Mouse (Mus musculus): ENCODE results near the gene Axin1. TPM values are rescaled to one million over a fixed set of nuclear protein-coding genes. Genes with fewer than 3 reads are reported as not detected.
A peak's percentile ranks its signal among the peaks of the same experiment; 100 is the strongest.
"Not testable (repeated sequence)": the region's sequence is repeated elsewhere in the genome, so short reads cannot be mapped to it uniquely, and the experiment has no call there.

The Axin1 gene
- polyA plus RNA-seq, 1 experiment from 2014 or later = 13.1 TPM

- H3K36me3 ChIP-seq (replicated peaks) = no peaks in the 10 kb centered on the region
- peak overlapping the region; percentile 85 for H3K9ac ChIP-seq
- H3K27ac ChIP-seq = no peak overlapping the region
- ATAC-seq (ENCODE audit: low FRiP score) = peak; percentile 48; the same call in 1 of the 2 replicates
- WGBS = 20% methylated on average over 14 of the region's 14 CpGs
- H3K9me3 ChIP-seq = no peaks in the 10 kb centered on the region
- H3K4me3 ChIP-seq (replicated peaks) = peak overlapping the region; percentile 78
- peaks cover 20% of the 10 kb centered on the region for H3K4me1 ChIP-seq
- peaks cover 75% of the 10 kb centered on the region for H3K27me3 ChIP-seq
- peak overlapping the region; percentile 96 for H3K4me2 ChIP-seq
Observed at GRCm38 (mm10) chr17:26112751-26113150, 25.7 kb upstream of the Axin1 start.

DNA sequence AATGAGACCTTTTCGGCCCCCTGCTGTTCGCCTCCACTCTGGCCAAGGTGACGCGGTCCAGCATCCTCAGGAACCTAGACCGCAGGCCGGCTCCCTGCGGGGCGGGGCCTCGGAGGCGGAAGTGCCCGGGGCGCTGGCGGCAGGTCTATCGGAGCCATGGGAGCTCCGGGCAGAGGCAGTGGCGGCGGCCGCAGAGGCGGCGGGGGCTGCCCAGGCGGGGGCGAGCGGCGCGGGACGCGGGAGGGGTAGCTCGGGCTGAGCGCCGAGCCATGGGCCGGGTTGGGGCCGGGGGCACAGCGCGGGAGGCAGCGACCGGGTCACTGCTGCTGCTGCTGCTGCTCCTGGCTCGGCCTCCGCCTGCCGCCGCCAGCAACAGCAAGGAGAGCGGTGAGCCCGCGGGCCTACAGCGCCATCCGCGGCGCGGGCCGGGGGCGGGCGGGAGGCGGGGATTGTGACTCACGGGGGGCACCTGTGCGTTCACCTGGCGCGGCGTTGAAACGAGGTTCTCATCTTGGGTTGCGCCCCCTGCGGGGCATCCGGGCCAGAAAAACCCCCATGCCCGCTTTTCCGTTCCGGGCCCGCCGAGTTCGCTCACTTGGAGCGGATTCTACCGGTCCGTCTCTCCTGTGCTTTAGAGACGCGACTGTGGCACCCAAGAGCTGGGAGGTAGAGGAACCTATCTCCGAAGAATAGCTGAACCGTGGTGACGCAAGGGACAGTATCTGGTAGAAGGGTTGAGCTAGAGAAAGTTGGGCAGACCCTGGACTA is 25.1 kb upstream of the Axin1 start, which contains the start of gene Tmem8:
Gene Tmem8, plus strand, starts transcription at position 119 of the 768 bp plus-strand sequence.
- H3K27me3 ChIP-seq = peaks cover 81% of the 10 kb centered on the region
- peak within 1 kb of the TSS; percentile 96 for H3K4me2 ChIP-seq
- peak; percentile 77 for ATAC-seq (ENCODE audit: low FRiP score)
- peaks cover 20% of the 10 kb centered on the region for H3K4me1 ChIP-seq
- H3K9me3 ChIP-seq = no peaks in the 10 kb centered on the region
- H3K4me3 ChIP-seq (replicated peaks) = peak within 1 kb of the TSS; percentile 78
- under 1% methylated on average over 59 of the region's 75 CpGs for WGBS
- no peaks in the 10 kb centered on the region for H3K36me3 ChIP-seq (replicated peaks)
- no peak within 1 kb of the TSS for H3K27ac ChIP-seq
- peak within 1 kb of the TSS; percentile 85 for H3K9ac ChIP-seq

DNA sequence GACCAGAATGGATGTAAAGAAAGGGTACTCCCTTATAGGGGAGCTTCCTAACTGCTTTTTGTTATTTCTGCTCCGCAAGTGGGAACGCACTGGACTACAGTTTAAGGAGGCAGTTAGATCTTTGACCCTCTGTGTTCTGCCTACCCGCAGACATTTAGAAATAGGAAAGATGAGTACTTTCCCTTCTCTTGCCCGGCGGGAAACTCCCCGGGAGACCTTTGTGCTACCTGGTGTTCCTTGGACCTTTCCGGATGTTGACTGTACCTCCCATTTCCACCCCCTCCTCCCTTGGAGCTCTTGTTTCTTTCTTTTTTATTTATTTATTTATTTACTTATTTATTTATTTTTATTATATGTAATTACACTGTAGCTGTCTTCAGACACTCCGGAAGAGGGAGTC is 24.4 kb upstream of the Axin1 start:
- 8% methylated on average over 8 of the region's 8 CpGs for WGBS
- H3K4me2 ChIP-seq = peak overlapping the region; percentile 96
- H3K36me3 ChIP-seq (replicated peaks) = no peaks in the 10 kb centered on the region
- H3K27ac ChIP-seq = no peak overlapping the region
- peak overlapping the region; percentile 85 for H3K9ac ChIP-seq
- H3K4me3 ChIP-seq (replicated peaks) = peak overlapping the region; percentile 78
- H3K27me3 ChIP-seq = peaks cover 87% of the 10 kb centered on the region
- H3K4me1 ChIP-seq = peaks cover 20% of the 10 kb centered on the region
- no peaks in the 10 kb centered on the region for H3K9me3 ChIP-seq
- ATAC-seq (ENCODE audit: low FRiP score) = no peak

DNA sequence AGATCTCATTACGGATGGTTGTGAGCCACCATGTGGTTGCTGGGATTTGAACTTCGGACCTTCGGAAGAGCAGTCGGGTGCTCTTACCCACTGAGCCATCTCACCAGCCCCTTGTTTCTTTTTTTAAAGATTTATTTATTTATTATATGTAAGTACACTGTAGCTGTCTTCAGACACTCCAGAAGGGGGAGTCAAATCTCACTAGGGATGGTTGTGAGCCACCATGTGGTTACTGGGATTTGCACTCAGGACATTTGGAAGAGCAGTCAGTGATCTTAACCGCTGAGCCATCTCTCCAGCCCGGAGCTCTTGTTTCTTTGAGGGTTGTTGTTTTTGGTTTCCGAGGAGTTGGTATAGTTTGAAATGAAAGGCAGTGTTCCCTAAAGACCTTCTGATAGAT is 24.0 kb upstream of the Axin1 start:
- not testable (repeated sequence) for H3K9ac ChIP-seq; ATAC-seq (ENCODE audit: low FRiP score); H3K4me3 ChIP-seq (replicated peaks); H3K9me3 ChIP-seq; H3K36me3 ChIP-seq (replicated peaks); H3K27ac ChIP-seq; H3K4me2 ChIP-seq
- 68% methylated on average over 7 of the region's 7 CpGs for WGBS
- Histone ChIP-seq H3K27me3 (peaks cover 91% of the 10 kb centered on the region), H3K4me1 (peaks cover 20% of the 10 kb centered on the region)

DNA sequence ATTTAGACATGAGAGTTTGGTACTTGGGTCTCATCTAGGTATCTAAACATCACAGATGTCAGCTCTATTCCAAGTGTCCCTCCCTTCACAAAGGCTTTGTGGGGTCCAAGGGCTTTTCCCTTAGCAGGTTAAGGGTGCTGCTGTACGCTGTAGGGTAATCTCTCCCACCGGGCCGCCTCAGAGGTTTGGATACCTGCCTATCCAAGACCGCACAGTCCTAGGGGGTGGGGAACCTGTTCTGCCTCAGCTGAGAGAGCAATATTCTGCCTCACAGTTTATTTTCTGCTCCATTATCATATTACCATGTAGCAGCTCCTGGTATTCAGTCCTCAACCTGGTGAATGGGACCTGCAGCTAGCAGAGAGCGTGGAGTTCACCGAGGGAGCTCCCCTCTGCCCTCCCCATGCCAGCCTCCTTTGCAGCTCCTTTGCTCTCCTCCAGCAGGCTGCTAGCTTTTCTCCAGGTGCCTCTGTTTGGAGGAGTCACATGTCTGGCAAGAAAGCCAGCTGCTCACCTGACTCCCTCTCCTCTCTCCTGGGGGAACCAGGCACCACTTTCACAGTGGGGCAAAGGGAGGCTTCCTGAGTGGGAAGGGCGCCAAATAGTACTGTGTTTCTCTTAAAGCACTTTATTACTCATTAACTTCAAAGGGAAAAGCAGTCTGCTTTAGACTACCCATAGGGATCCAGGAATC is 23.1 kb upstream of the Axin1 start:
- Histone ChIP-seq H3K4me1 (peaks cover 20% of the 10 kb centered on the region), H3K4me2 (no peak overlapping the region), H3K9ac (no peak overlapping the region; the same call in 1 of the 2 replicates), H3K27ac (no peak overlapping the region), H3K9me3 (no peaks in the 10 kb centered on the region), H3K36me3 (replicated peaks) (no peaks in the 10 kb centered on the region), H3K27me3 (peaks cover 91% of the 10 kb centered on the region), H3K4me3 (replicated peaks) (no peak overlapping the region)
- no peak for ATAC-seq (ENCODE audit: low FRiP score)
- WGBS = 85% methylated on average over 7 of the region's 7 CpGs

- H3K9me3 ChIP-seq = no peaks in the 10 kb centered on the region
- H3K36me3 ChIP-seq (replicated peaks) = no peaks in the 10 kb centered on the region
- peaks cover 85% of the 10 kb centered on the region for H3K27me3 ChIP-seq
- H3K4me3 ChIP-seq (replicated peaks) = no peak overlapping the region
- no peak overlapping the region for H3K9ac ChIP-seq
- no peak overlapping the region for H3K4me2 ChIP-seq
- ATAC-seq (ENCODE audit: low FRiP score) = no peak
- H3K27ac ChIP-seq = no peak overlapping the region
- 50% methylated on average over 3 of the region's 3 CpGs for WGBS
- peaks cover 14% of the 10 kb centered on the region for H3K4me1 ChIP-seq
Observed at GRCm38 (mm10) chr17:26115956-26116487, 22.5 kb upstream of the Axin1 start.

- H3K9me3 ChIP-seq = no peaks in the 10 kb centered on the region
- no peak overlapping the region for H3K27ac ChIP-seq
- ATAC-seq (ENCODE audit: low FRiP score) = no peak
- H3K36me3 ChIP-seq (replicated peaks) = no peaks in the 10 kb centered on the region
- 84% methylated on average over 17 of the region's 17 CpGs for WGBS
- H3K9ac ChIP-seq = no peak overlapping the region
- H3K4me2 ChIP-seq = no peak overlapping the region
- peaks cover 79% of the 10 kb centered on the region for H3K27me3 ChIP-seq
- no peak overlapping the region for H3K4me3 ChIP-seq (replicated peaks)
- peaks cover 9% of the 10 kb centered on the region for H3K4me1 ChIP-seq
Observed at GRCm38 (mm10) chr17:26116503-26117258, 21.8 kb upstream of the Axin1 start.

DNA sequence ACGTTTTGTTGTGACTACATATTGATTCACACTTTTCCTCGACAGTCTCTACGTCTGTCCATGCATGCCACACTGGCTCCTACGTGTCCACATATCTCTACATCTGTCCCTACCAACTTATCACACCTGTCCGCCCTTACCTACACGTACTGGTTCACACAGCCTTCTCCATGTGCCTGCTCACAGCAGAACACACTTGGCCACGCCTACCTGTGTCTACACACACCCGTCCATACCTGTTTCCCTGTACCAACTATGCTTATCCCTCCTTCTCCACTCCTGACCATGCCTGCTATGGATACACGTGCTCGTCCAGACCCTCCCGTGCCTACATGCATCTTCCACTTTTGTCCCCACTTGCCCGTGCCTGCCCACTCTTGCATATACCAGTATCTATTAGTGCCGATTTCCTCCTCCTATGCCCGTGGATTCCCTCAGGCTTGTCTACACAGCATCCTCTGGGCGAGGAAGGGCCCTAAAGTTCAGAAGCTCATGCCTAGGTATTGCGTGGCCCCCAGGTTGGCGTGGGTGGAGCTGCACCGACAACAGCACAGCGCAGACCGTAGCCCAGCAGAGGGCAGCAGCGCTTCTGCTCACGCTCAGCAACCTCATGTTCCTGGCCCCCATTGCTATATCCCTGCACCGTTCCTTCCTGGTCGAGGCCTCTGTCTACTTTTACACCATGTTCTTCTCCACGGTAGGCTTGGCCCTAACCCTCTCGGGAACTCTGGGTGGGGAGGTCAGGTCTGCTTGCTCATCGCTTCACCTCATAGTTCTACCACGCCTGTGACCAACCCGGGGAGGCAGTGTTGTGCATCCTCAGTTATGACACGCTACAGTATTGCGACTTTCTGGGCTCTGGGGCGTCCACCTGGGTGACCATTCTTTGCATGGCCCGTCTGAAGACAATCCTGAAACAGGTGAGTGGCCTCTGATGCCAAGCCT is 18.4 kb upstream of the Axin1 start:
- no peak overlapping the region for H3K4me2 ChIP-seq

GRCm38 (mm10) chr17:26122431-26123140 is 15.9 kb upstream of the Axin1 start:
- no peak overlapping the region for H3K27ac ChIP-seq
- peak; percentile 24; the same call in 1 of the 2 replicates for ATAC-seq (ENCODE audit: low FRiP score)
- WGBS = 60% methylated on average over 5 of the region's 5 CpGs

More for the DNA sequence above, 18.4 kb upstream of the Axin1 start:
- H3K9ac ChIP-seq = no peak overlapping the region
- no peaks in the 10 kb centered on the region for H3K9me3 ChIP-seq
- ATAC-seq (ENCODE audit: low FRiP score) = no peak
- H3K4me1 ChIP-seq = peaks cover 16% of the 10 kb centered on the region
- peaks cover under 1% of the 10 kb centered on the region for H3K36me3 ChIP-seq (replicated peaks)
- H3K4me3 ChIP-seq (replicated peaks) = no peak overlapping the region
- H3K27ac ChIP-seq = no peak overlapping the region
- H3K27me3 ChIP-seq = peaks cover 46% of the 10 kb centered on the region
- 52% methylated on average over 33 of the region's 33 CpGs for WGBS

GRCm38 (mm10) chr17:26123267-26123684 is 15.2 kb upstream of the Axin1 start, which contains the start of gene Mrpl28:
TSS of gene Mrpl28 (plus strand) at chr17:26123500.
- peak within 1 kb of the TSS; percentile 85 for H3K9ac ChIP-seq
- under 1% methylated on average over 32 of the region's 32 CpGs for WGBS
- H3K27me3 ChIP-seq = peaks cover 14% of the 10 kb centered on the region
- peak within 1 kb of the TSS; percentile 78 for H3K4me2 ChIP-seq
- peak within 1 kb of the TSS; percentile 86 for H3K4me3 ChIP-seq (replicated peaks)
- peaks cover 32% of the 10 kb centered on the region for H3K36me3 ChIP-seq (replicated peaks)
- H3K9me3 ChIP-seq = no peaks in the 10 kb centered on the region
- ATAC-seq (ENCODE audit: low FRiP score) = peak; percentile 95
- H3K27ac ChIP-seq = no peak within 1 kb of the TSS
- peaks cover 16% of the 10 kb centered on the region for H3K4me1 ChIP-seq

More at GRCm38 (mm10) chr17:26122431-26123140, 15.9 kb upstream of the Axin1 start:
- H3K4me2 ChIP-seq = no peak overlapping the region
- H3K27me3 ChIP-seq = peaks cover 21% of the 10 kb centered on the region
- H3K9ac ChIP-seq = peak overlapping the region; percentile 17; the same call in 1 of the 2 replicates
- peaks cover 25% of the 10 kb centered on the region for H3K36me3 ChIP-seq (replicated peaks)
- no peak overlapping the region; the same call in 1 of the 2 replicates for H3K4me3 ChIP-seq (replicated peaks)
- peaks cover 16% of the 10 kb centered on the region for H3K4me1 ChIP-seq
- no peaks in the 10 kb centered on the region for H3K9me3 ChIP-seq
